Mouse (Mus musculus): ENCODE measurements around the gene Mtnr1b. TPM values are rescaled to one million over a fixed set of nuclear protein-coding genes. Genes with fewer than 3 reads are reported as not detected.

Mtnr1b gene
- polyA plus RNA-seq (2012; rRNA removed) = not detected in 2 replicates

GRCm38 (mm10) chr9:15874506-15875160, at the start of gene Mtnr1b:
TSS of gene Mtnr1b (minus strand) at chr9:15874556.

Other genes with a start within 250 kb of the Mtnr1b start
- gene Deup1, start 246.6 kb downstream of the Mtnr1b start, polyA plus RNA-seq (2012; rRNA removed) = 1.3 TPM in 2 replicates
- gene Slc36a4, start 164.8 kb downstream of the Mtnr1b start, polyA plus RNA-seq (2012; rRNA removed) = 22.9 and 24.6 TPM in 2 replicates